Comparison of ENCODE assay signal across 8 mouse cellular contexts in the genomic region with DNA sequence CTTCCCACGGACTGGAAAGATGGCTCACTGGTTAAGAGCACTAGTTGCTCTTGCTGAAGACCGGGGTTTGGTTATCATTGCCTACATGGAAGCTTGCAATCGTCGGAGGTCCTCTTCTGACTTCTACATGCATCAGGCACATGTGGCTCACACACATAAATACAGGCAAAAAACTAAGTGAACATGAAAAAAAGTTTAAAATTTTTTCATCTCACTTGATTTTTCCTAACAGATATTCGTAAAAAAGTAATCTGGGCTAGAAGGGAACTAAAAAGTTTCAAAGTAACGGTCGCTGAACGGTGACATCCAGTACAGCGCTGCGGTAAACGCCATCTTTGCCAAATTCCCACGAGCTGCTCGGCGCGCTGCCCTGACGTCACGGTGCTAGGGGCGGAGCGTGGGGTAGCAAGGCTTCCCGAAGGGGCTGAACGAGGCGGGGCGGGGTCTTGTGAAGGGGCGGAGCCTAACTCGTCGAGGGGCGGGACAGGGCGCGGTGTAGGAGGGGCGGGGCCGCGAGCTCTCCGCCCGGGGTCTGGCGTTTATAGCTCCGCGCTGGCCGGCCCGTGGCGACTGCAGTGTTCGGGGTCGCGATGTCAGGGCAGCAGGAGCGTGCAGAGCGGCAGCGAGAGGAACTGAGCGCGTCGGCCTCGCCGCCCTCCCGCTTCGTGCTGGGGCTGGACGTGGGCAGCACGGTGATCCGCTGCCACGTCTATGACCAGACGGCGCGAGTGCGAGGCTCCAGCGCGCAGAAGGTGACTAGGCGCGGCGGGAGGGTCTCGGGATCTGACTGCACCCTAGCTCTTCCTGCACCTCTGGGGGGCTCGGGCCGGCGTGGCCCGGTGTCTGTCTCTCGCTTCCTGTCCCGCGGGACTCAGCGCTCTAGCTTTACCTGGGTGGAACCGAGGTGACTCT. TPM values are rescaled to one million over a fixed set of nuclear protein-coding genes. Genes with fewer than 3 reads are reported as not detected.
DNase-seq lines count a peak whose midpoint lies in the region; ATAC-seq lines count a peak whose summit lies in the region.

A gene (plus strand): TSS at position 502 of the 912 bp plus-strand sequence.

- no peaks in the 10 kb centered on the region for H3K4me1 ChIP-seq in hindbrain, embryonic 11.5 days (replicated peaks; ENCODE audit: control insufficient read depth, insufficient read depth, low read length)

- WGBS in hindbrain, embryonic 11.5 days, result under 1% methylated on average over 75 of the region's 76 CpGs

- H3K9me3 ChIP-seq in hindbrain, embryonic 11.5 days (ENCODE audit: control insufficient read depth, low read length), result no peaks in the 10 kb centered on the region

- no peak within 1 kb of the TSS for H3K27ac ChIP-seq in hindbrain, embryonic 11.5 days (ENCODE audit: low read depth, low read length)

- peak; percentile 97 for DNase-seq in MN1 (ENCODE audit: low spot score)
- DNase-seq in cerebellum, adult 9-10 months, result peak; percentile 76
- peak; percentile 85 to 97 for DNase-seq in frontal cortex, adult 2 months (ENCODE audit: extremely low spot score in 1 of 2, low spot score in 1 of 2)
- DNase-seq in hindbrain, embryonic 11.5 days (ENCODE audit: low spot score), result peak; percentile 99
- DNase-seq in layer of hippocampus, postnatal 10 days (ENCODE audit: low spot score in 2 of 2), result peak; percentile 99
- peak; percentile 99 for DNase-seq in lung, postnatal 10 days
- peak; percentile 99 for DNase-seq in ovary, postnatal 36 days (ENCODE audit: low spot score)
- DNase-seq in thymus, postnatal 25 days, result peak; percentile 99

- peak within 1 kb of the TSS; percentile 69 for H3K4me2 ChIP-seq in hindbrain, embryonic 11.5 days (replicated peaks; ENCODE audit: low read depth, low read length)

- peak; percentile 98 for ATAC-seq in hindbrain, embryonic 11.5 days (ENCODE audit: low FRiP score)

- H3K9ac ChIP-seq in hindbrain, embryonic 11.5 days (ENCODE audit: low read depth, low read length), result peak within 1 kb of the TSS; percentile 65

- 0 out of 2 replicates have a peak, but pooled peaks cover 2% of the 10 kb centered on the region for H3K27me3 ChIP-seq in hindbrain, embryonic 11.5 days (ENCODE audit: control insufficient read depth, insufficient read depth, low read length)

- no peaks in the 10 kb centered on the region for H3K36me3 ChIP-seq in hindbrain, embryonic 11.5 days (ENCODE audit: control insufficient read depth, insufficient read depth, low read length)

- peak within 1 kb of the TSS; percentile 53 for H3K4me3 ChIP-seq in hindbrain, embryonic 11.5 days (ENCODE audit: low read depth, low read length)

RNA-seq across cellular contexts. Expression of the gene that starts here (rescaled TPM):
- 4.1 TPM in 2 replicates for polyA plus RNA-seq in frontal cortex, adult 2 months (2012; rRNA removed)
- 3.5 and 3.7 TPM in 2 replicates for polyA plus RNA-seq in hindbrain, embryonic 11.5 days (2014; fragmentation: Nextera tagmentation; extraction: Ambion mirVana)
- total RNA-seq in layer of hippocampus, postnatal 10 days (2021), result 1 to 10 TPM; 7.0 to 8.9 TPM
